Mouse (Mus musculus) gastrocnemius, adult 18-20 months (tissue): ENCODE data around the gene 0610010F05Rik. TPM values are rescaled to one million over a fixed set of nuclear protein-coding genes. Genes with fewer than 3 reads are reported as not detected.
"Not testable (repeated sequence)": the region's sequence is repeated elsewhere in the genome, so short reads cannot be mapped to it uniquely, and the experiment has no call there.

Source experiments
- DNase-seq: peaks from one replicate; pipeline ENCODE4 v3.0.0; 2021; ENCODE audit warnings: low spot score
- long read RNA-seq, 2 experiments: library from polyadenylated mRNA; stranded (forward); transcript quantifications; one replicate each; pipeline ENCODE4 v2.0.0; 2021
- total RNA-seq, 2 experiments: library from RNA; stranded (reverse); gene quantifications; 2 replicates each; pipeline ENCODE4 v1.2.3; 2021

Gene 0610010F05Rik
- total RNA-seq, result 10 to 100 TPM; 11.7 to 12.7 TPM
- long read RNA-seq, experiment 1, full-length matches to known transcripts, result 28 of 44 reads
- long read RNA-seq, experiment 1, partial matches to known transcripts, result 6 of 44 reads
- long read RNA-seq, experiment 1, other reads (novel, unspliced or antisense), result 10 of 44 reads
- long read RNA-seq, experiment 2, full-length matches to known transcripts, result 27 of 34 reads
- long read RNA-seq, experiment 2, partial matches to known transcripts, result 3 of 34 reads
- long read RNA-seq, experiment 2, other reads (novel, unspliced or antisense), result 4 of 34 reads

DNA sequence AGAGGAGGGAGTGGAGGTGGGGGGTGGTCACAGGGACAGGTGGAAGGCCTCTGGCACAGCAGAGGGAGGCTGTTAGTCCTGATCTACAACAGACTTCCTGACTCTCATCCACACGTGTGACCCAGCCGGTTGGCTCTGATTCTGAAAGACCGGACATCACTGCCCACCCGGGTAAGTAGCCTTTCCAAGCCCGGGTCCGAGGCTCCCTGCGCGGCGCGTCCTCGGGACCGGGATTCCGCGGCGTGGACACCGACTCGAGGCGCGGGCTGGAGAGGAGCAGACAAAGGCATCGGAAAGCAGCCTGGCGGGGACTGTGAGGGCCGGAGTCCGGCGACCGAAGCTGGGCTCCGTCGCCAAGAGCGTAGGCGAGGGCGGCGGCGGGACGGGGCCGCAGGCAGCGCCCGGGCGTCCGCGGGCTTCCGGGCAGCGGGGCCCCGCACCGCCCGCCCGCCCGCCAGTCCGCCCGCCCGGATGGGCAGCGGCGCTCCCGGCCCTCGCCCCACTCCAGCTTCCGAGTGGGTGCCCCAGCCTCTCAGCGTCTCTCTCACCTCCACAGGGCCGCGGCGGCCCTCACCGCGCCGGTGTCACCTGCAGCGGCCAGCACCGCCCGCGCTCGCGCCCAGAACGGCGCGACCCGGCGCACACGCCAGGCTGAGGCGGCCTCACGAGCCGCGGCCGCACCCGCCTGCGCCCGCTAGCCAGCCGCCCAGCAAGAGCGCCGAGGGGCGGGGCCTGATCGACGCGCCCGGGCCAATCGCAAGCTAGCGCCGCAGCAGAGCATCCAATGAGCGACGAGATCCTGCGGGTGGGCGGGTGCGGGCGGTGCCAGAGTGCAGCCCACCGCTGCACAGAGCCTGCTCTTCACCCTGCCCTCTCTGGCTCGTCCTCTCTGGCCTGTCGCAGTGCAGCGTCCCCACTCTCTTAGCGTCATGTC lies at the start of gene 0610010F05Rik:
Gene 0610010F05Rik (minus strand): TSS at position 695 of the 934 bp plus-strand sequence.
- peak; percentile 81 for DNase-seq

DNA sequence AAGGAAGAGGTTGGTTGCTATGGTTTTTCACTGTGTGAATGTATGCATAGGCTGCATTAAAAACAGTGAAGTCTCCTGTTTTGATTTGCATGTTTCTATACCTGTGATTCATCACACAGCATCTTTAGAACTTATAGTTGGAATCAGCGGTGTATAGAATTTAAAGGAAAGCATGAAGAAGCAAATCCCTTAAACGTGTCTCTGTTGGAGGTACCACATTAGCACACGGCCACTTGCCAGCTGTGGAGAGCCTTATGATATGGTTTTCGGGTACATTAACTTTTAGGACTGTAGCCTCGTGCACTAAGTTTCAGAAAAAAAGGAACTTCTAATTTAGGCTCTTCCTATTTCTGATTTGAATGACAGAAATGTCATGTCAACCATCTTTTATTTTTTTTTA lies 49.1 kb upstream of the 0610010F05Rik start:
- DNase-seq, result no peak

DNA sequence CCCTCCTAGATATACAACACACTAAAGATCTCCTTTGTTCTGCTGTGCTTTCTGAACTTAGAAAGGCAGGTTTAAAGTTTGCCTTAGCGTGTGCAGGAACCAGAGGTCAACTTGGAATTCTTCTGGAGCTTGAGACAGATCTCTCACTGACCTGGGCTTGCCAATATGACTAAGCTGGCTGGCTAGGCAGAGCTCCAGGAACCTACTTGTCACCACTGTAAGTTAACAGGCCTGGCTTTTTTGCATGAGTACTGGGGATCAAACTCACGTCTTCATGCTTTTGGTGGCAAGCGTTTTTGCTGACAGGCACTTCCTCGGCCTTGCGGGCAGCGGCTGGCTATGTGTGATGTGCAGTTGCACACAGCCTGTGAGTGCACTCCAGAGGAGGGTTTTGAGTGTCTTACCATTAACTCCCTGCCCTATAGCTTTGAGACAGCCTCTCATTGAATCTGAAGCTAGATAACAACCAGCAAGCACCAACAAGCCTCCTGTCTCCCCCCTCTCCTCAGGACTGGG lies 47.1 kb upstream of the 0610010F05Rik start:
- no peak for DNase-seq

DNA sequence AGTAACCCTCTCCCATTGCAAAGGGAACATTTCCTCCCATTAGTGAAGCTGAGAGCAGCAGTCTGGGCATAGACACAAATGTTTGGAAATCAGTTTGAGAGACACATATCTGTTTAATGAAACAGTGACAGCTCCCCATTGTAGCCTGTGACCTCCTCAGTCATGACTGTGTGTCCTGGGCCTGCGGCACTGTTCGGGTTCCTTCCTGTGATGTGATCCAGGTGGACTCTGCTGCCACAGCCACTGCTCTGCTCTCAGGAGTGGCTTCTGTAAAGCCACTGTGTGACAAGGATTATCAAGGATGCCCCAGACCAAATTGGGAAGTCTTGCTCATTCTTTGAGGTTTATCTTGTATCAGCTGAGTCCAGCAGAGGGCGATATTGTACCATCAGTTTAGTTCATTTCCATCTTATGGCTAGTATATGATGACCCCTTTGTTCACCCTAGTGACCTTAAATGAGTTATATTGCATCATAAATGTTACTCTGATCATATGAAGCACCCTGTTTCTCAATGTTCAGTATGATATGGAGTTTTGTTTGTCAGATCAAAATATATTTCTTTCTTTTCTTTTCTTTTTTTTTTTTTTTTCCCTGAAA lies 45.7 kb upstream of the 0610010F05Rik start:
- peak; percentile 70 for DNase-seq

DNA sequence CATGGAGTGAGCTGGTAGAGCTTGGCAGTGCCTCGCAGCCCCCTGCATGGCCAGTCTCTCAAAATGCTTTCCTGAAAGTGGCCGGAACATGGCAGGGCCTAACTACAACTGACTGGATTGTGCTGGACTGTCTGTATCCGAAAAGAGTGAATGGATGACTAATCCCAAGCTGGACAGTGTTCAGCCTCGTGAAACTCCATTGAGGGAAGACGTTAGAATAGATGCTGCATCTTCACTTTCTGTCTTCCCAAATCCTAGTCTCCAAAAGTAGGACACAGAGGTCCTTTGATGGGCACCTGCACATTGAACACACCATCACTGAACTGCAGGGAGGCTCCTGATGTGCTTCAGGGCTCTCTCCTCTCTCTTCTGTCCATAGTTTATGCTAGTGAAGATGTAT lies 42.7 kb upstream of the 0610010F05Rik start:
- DNase-seq, result no peak

DNA sequence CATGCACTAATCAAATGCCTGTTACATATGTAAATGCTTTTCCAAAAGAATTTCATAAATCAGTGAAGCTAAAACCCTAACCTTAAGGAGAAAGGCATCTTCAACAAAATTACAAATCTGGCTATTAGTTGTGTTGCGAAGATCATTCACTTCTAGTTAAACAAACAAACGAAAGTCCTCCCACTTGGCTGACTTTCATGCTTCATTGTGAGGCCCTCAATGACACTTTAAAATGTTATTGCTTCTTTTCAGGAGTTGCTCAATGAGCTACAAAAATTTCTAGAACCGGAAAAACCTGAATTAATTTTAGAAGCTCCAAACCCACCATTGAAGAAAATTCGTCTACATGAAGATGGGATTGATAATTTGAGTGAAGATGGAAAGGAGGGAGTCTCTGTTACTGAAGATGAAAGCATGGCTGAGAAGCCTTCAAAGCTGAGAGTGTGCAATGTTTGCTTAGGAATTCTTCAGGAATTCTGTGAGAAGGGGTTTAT lies 38.9 kb upstream of the 0610010F05Rik start:
- no peak for DNase-seq

DNA sequence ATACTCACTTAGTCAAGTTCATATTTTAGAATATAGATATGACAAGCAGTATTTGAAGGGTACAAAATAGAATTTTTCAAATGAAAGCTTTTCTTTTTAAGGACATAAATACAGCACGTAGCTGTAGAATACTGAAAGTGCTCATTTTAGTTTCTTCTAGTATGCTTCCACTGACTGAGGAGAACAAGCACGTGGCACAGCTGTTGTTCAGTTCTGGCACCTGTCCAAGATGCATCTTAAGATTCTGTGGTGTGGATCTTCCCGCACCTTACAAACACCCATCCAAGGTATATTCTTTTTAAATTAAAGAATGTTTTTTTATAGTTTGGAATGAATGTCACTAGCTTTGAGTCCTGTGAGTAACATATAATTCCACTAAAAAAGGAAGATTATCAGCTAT lies 33.7 kb upstream of the 0610010F05Rik start:
- no peak for DNase-seq

DNA sequence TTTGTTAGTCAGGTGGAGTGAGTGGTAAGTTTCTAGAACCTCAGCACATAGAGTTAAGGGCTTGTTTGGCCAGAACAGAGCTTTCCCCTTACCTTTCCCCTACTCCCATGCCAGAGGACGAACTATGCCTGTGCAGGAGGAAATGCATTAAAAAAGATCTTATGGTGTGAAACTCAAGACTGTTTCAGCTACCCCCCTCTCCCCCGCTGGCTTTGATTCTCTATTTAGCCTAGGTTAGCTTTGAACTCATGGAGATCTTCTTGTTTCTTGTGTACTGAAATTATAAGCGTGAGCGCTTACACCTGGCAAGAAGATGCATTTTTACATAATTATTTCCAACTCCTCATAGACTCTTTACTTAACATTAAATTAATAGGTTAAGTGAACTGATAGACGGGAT lies 33.1 kb upstream of the 0610010F05Rik start:
- DNase-seq, result no peak

DNA sequence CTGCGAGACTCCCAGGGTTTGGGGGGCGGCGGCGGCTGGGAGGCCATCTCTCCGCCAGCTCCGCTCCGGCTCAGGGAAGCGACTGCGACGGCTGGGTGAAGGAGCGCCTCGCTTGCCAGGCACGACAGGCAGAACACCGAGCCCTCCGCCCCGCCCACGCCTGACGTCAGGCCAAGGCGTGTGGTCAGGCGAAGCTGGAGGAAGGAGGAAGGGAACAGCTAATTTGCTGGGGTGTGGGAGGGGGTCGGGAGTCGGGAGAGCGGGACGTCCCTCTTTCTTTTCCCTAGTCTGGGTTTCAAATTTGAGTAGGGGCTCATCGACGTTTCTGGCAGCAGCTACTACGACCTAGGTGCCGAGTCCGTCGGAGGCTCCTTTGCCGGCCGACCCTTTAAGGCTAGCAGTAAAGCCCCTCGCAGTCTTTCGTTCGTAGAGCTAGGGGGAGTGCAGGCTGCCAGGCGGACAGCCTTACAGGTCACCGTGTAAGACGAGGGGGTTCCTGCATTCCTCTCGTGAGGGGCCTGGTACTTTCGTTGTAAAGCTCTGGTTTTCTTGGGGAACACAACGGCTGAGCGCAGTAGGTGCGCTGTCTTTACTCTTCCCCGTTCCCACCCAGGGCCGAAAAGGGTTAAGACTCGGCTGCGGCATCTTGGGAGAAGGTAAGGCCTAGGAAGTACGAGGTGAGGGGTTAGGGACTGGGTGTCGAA lies 32.5 kb upstream of the 0610010F05Rik start, which contains the start of gene Pex13:
Gene Pex13 (minus strand): TSS at position 162 of the 704 bp plus-strand sequence.
- peak; percentile 90 for DNase-seq

DNA sequence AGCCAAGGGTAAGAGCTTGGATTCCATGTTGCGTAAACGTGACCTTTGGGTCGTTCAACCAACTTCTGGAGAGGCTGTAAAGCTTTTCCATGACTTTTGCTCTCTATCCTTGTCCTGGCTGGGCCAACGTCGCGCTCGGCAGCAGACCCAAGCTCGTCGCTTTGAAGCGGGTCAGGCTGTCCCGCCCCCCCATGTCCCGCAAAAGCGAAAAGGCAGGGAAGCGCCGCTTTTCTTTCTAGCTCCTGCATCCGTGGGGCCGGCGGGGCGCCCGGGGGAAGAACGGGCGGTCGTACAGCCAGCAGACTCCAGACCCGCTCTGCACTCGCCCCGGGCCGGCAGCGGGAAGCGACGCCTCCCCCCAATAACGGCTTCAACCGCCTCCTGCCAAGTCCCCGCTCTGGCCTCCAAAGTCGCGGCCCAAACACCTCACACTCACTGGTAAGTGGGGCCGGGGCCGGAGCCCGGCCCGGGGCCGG lies 31.9 kb upstream of the 0610010F05Rik start, which contains the start of gene Pus10:
Gene Pus10 (plus strand): TSS at position 364 of the 476 bp plus-strand sequence.
- DNase-seq, result peak; percentile 47

DNA sequence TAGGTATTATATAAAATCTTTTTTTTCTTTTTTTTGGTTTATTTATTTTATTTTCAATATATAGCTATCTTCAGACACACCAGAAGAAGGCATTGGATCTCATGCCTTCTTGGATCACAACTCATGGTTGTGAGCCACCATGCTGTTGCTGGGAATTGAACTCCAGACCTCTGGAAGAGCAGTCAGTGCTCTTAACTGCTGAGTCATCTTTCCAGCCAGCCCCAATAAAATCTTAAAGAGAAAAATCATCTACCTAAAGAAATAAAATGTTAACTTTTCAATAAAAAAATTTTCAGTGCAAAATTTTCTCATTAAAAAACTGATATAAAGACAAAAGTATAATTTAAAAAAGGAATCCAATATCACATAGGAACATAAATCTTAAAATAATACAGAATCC lies 30.8 kb upstream of the 0610010F05Rik start:
- no peak for DNase-seq

DNA sequence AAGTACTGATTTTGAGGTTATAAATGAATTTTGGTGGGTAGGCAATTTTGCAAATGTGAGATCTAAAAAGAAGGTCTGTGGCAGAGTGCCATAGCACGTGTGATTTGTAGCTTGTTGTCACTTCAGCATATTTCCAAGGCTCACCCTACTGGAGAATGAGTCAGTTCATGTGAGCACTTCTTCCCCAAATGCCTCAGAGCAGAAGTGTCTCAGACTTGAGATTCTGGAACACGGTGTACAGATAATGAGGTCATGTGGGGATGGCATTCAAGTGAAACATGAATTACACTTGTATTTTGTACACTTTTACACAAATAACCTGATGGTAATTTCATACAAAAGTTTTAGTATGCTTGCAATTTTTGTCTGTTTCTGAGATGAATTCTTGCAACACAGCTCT lies 24.4 kb upstream of the 0610010F05Rik start:
- DNase-seq, result no peak

DNA sequence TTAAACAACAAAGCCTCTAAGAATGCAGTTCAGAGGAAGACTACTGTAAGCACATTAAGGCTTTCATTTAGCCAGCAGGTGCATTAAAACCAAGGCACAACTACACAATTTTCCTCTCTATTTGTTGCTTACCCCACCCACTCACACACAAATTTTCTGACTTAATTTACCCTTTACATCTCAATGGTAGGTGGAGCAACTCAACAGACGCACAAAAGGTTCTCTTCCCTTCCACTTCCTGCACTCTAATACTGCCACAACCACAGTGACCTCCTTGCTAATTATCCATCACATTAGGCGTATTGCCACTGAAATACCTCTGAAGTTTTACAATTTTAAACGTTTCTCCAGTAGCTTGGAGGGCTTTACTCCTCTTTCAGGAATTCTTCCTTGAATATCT lies 20.2 kb upstream of the 0610010F05Rik start:
- no peak for DNase-seq

DNA sequence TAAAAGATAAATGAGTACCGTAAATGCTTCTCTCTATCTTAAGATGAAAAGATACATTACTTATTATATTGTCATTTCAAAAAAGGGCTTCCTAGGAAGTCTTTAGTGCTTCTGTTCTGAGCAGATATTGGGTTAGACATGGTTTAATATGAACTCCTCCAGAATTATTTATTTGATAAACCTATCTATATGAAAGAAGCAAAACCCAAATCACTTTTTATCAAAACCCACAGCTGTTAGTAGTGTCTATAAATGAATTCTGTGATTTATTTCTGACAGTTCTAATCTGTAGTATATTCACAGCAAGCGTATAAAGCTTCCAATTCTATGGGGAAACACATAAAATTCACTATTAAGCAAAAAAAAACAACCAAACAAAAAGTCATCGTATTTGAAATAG lies 14.4 kb upstream of the 0610010F05Rik start:
- no peak for DNase-seq

DNA sequence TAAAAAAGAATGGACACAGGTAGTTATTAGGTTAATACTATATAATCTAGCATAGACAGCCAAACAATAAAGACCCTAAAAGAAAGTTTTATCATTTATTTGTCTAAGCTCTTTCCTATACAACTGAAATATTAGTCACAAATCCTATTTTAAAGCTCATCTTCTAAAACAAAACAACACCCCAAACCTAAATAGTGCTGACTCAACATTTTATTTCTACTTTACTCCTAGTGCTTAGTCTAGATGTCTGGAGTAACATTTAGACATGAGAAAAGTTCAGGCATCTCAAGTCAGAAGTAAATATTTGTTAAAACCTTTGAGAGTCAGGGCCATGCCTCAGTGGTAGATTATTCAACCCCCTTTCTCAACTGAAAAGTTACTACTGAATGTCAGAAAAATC lies 14.0 kb upstream of the 0610010F05Rik start:
- DNase-seq, result no peak

DNA sequence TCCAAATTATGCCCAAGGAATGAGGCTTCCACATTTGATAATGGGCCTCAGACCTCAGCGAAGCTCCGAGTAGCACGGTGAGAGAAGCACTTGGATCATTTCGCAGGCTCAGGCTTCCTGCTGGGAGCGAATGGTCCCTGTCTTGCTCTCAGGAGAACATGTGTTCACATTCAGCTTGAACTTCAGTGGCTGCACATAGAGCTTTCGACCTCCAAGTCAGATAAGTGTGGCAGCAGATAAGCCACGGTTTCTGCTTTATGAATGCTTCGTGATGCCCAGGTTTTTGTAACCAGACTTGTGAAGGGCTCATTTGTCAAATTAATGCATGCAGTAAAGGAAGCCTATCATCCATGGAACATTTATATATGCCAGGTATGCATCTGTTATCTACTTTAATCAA lies 1.1 kb upstream of the 0610010F05Rik start:
- DNase-seq, result no peak

DNA sequence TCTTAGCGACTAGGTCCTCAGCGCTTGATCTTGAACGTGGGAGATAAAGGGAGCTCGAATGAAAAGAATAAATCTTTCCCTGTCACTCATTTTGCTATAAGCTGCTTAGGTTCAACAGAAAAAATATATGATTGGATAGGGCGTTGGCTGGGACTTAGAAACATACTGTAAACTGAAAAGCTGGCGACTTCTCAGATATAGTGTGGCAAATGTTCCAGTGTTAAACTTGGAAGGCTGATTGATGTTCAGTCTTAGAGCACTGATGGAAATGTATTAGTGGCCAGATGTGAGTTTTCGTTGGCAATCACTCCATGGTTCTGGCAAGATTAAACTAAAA lies 408 bp upstream of the 0610010F05Rik start:
- no peak for DNase-seq

DNA sequence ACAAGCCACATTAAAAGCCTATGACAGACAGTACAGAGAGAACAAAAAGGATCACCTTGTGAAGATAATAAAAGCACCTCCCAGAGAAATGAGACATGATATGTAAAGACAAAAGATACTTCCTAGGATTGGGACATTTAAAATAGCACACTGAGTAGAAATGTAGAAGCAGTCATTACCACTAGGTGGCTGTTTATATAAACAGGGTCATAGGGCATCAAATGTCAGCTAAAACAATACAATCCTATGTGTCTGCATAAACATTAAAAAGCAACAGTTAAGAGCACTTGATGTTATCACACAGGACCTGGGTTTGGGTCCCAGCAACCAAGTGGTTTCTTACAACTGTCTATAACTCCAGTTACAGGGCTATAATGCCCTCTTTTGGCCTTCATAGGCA lies 2.8 kb downstream of the 0610010F05Rik start:
- no peak for DNase-seq

DNA sequence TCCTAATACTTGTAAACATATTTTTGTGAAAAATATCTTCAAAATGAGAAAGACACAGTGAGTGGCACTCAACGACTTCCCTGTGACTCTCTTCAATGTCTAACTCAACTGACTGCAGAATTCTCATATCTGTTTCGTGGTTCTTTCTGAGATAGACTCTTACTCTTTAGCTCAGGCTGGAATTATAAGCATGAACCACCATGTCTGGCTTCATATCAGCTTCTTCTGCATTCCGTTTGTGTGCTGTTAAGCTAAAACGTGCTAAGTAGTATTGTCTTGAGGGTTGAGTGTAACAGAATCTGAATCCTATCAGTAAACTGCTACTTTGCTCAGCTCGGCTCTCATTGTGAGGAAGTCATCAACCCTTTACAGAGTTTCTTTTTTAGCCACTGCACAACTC lies 14.4 kb downstream of the 0610010F05Rik start:
- no peak for DNase-seq

DNA sequence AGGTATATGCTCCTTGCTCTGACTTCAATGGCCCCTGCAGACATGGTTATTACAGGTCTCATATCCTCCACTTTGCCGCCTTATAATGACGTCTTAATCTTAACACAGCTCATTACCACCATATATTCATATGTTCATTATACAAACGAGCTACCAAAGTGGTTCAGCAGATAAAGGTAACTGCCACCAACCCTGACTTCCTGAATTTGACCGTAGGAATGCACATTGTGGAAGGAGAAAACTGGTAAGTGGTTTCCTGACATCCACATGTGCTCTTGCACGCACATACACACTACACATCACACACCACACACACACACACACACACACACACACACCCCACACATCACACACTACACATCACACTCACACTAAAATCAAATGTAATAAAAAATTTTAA lies 18.9 kb downstream of the 0610010F05Rik start:
- no peak for DNase-seq

DNA sequence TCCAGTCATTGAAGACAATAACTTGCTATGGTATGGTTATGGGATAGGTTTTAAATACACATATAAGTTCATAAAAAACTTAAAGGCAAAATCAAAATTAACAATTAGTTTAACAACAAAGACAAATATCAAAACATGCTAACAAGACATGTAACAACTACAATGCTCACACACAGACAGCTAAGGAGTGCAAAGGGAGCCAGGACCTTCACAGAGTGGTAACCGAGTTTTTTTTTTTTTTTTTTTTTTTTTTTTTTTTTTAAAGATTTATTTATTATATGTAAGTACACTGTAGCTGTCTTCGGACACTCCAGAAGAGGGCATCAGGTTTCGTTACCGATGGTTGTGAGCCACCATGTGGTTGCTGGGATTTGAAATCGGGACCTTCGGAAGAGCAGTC lies 26.1 kb downstream of the 0610010F05Rik start:
- DNase-seq, result not testable (repeated sequence)
